Mouse (Mus musculus): ENCODE measurements around the gene Susd6. TPM values are rescaled to one million over a fixed set of nuclear protein-coding genes. Genes with fewer than 3 reads are reported as not detected.

Gene Susd6
- total RNA-seq, 4 experiments from 2014 or later: 34.7 to 38.2 (median 35.5) TPM

DNA sequence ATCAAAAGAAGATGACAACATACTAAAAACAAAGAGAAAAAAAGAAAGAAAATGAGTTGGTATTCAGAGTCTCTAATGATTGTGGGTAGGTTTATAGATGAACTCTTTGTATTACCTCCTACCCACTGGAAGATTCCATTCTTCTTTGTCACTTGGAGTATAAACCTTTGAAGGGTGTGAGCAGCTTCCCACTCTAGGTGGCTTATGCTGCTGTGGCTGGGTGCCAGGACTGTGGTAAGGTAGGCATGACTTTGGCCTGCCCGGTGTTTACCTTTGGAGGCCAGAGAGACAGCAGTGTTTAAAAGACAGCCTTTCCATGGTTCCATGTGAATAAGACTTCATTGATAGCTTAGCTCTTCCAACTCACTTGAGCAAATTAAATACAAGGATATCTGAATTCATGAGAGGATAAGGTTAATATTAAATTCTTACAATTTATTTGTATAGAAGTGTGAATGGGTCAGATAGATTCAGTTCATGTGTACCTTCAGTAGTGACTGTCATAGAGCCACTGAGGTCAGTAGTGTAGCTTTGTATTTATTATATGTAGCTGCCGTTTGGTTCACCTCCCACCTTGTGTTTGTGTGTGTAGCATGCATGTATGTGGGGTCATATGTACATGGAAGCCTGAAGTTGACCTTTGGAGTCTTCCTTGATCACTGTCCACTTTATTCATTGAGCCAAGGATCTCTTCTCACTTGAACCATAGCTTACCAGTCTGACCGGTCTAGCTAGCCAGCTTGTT is 44.0 kb downstream of the Susd6 start:
- no peak for DNase-seq (ENCODE audit: low spot score in 2 of 2)

DNA sequence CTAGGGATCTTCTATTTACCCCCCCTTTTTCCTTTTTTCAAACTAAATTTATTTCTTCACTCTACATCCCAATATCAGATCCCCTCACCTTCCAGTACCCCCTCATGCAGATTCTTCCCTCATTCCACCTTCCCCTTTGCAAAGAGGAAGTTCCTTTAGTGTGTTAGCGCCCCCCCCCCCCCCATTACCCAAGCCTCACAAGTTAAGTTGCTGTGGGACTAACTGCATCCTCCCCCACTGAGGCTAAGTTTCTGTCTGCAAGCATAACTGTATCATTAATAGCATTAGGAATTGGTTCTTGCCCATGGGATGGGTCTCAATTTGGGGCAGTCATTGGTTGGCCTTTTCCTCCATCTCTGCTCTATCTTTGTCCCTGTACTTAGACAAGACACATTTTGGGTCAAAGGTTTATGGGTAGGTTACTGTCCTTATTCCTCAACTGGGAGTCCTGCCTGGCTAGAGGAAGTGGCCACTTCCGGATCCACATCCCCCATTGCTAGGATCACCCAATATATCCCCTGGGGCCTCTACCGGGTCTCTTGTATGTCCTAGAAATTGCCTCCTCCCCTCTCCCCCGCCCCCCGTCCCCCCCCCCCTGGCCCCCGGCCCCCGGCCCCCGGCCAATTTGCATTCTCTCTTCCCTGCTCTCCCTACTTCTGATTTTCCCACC is 44.7 kb downstream of the Susd6 start:
- DNase-seq (ENCODE audit: low spot score in 2 of 2): no peak

DNA sequence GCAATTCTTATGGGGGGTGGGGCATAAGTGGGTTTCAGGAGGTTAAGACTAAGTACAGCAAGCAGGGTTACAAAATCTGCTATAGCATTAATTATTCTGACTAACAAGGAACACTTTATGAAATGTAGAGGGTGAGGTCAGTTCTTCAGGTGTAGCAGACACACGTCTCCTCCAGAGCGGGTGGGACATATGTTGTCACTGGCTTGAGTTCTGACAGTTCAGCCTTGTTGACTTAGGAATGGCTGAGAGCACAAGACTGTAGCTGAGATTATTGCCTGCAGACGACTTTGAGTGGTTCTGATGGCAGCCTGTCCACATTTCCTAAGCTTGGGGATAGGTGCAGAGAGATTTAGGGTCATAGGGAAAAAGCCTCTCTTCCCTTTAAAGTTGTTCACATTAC is 47.3 kb downstream of the Susd6 start:
- DNase-seq (ENCODE audit: low spot score in 2 of 2): no peak

DNA sequence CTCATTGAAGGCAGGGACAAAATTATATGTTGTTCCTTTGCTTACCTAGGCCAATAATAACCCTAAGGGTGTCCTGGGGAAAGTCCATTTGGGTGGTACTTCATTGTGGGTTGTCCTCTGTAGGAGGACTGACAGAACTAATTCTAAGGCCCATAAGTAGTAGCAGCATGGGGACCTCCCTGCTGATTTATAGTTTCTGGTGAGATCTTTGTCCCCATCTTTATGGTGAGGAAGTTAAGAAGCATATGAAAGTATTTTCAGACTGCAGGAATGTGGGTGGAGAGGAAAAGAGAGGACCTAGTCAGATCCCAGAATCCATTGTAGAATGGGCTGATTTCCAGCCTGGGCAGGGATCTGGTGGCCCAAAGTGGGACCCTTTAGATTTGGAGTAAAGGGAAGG is 48.0 kb downstream of the Susd6 start:
- no peak for DNase-seq (ENCODE audit: low spot score in 2 of 2)

DNA sequence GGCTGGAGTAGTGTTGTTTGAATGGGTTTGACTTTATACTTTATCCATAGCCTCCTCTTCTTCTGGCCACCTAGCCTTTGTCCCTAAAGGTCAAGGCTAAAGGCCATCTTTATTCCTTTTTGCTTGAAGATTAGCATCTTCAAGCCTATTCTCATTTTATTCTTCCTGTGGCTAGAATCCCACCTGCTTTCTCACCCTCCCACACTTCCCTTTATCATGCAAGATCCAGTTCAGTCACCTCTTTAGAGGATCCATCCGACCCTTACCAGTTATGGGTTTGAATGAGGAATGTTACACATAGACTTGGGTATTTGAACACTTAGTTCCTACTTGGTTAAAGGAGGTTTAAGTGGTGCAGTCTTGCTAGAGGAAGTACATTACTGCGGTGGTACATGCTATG is 48.5 kb downstream of the Susd6 start:
- DNase-seq (ENCODE audit: low spot score in 2 of 2): no peak

DNA sequence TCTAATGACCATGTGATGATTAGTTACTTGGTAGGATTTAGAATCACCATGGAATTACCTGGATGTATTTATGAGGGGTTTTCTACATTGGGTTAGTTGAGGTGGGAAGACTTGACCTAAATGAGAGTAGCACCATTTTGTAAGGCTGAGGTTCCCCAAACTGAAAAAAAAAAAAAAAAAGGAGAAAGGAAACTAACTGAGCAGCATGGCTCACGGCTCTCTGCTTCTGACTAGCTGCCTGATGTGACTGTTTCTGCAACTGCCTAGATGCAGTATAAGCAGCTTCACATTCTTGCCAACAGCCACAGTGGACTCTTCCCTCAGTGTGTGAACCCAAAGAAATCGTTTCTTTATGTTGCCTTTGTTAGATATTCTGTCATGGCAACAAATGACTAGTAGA is 49.3 kb downstream of the Susd6 start:
- DNase-seq (ENCODE audit: low spot score in 2 of 2): no peak

DNA sequence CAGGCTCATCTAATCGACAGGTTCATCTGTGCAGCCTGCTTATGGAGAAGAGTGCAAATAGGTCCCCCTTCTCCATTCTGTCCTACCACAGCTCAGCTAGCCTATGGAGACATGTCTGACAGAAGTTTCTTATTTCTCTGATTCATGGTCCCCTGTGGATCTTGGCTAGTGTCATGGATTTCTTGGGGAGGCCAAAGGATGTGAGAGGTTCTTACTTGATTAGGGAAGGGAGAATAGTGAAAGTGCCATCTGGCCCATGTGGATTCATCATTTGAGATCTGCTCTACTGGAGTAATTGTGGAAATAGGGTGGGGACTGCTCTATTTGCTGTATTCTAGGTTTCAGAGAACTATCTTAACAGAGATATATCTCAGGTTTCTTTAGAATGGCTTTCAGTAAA is 51.3 kb downstream of the Susd6 start:
- DNase-seq (ENCODE audit: low spot score in 2 of 2): no peak

DNA sequence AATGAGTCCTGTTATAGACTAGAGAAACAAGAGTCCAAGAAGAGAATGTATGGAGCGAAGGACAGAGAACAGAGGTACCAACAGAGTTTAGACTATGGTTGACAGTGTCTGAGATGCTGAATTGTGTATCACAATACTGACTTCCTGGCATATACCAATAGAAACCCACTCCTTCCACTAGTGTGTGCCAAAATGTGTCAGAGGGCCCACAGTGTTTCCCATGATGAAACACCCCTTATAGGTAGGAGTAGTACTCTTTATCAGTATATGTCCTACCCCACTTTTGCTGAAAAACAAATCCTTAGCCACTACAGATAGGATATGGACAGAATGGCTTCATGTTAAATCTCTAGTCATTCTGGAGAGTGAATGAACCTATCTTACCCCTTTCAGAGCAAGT is 52.3 kb downstream of the Susd6 start:
- DNase-seq (ENCODE audit: low spot score in 2 of 2): no peak

DNA sequence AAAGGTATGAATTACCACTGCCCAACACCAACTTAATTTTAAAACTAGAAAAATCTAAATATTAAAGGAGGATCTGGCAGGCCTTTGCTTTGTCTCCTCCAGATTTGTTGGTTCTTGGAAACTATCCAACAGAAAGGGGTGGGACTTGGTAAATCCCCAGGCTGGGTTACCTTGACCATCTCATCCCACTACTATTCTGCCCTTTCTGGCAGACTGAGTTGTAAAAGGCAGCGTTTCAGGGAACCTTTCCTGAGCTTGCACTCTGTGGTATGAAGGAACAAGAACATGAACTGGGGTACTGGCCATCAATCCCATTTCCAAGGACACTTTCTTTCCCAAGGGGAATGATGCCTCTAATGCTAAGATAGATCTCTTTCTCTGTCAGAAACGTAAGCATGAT is 52.9 kb downstream of the Susd6 start:
- DNase-seq (ENCODE audit: low spot score in 2 of 2): no peak

DNA sequence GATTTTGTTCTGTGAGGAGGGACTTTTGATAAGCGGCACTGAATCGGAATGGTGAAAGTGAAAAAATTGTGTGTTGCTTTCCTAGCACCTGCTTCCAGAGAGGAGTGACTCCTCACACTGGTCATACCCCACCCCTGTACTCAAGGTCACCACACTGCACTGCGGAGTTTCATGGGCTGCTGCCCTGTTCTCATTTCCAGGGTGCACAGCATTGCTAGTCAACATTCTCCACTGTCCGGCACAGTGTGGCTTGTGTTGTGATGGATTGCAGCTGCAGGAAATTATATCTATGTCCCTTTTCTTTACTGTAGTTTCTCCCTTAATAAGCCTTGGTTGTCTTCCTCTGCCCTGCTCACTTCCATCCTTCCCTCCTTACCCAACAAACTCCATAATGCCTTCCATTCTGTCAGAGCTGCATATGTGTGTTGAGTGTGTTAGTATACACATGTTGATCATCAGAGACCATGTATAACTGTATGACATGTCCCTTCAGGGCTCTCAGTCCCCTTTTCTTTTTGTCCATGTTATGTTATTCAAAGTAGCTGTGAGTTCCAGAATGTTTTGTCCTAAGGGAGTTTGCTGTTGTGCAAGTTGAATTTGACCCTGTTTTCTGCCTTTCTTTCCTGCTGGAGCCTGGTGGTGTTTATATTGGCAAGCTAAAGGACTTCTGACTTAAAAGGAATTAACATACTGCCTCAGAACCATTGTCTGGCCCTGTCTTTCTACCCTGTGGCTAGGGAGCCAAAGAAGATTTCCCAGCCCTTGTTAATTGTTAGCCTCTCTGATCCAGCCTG is 53.5 kb downstream of the Susd6 start:
- DNase-seq (ENCODE audit: low spot score in 2 of 2): no peak

DNA sequence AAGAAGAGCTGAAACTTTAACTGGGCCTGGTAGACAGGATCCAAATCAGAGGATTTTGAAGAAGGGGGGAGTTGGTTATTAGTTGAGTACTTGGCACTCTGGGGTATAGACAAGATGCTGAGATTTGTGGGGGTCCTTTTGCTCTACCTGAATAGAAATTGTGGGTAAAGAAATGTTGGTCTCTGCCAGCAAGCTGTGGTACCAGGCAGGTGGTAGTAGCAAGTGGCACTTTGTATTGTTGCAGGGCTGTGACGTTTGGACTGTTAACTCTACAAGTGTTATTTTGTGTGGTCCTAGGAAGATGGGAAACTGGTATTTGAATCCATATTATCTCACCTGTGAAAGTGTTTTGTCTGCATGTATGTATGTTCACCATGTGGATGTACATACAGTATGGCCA is 55.6 kb downstream of the Susd6 start:
- DNase-seq (ENCODE audit: low spot score in 2 of 2): no peak

DNA sequence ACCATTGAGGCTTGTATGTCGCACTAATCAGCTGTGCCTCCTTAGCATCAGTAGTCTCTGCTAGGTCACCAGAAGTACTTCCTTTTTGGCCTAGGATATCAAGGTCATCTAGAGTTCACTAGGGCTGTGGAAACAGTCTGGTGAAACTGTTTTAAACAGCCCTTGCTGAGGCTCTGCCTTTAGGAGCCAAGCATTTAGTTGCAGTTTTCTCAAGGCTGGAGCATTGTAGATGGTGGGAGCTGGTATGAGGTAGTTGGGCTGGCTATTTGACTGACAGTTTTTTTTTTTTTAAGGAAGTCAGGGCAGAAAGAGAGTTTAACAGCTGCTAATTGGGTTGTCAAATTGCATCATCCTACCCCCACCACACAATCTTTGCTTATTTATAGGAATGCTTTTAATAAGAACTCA is 56.6 kb downstream of the Susd6 start:
- no peak for DNase-seq (ENCODE audit: low spot score in 2 of 2)

DNA sequence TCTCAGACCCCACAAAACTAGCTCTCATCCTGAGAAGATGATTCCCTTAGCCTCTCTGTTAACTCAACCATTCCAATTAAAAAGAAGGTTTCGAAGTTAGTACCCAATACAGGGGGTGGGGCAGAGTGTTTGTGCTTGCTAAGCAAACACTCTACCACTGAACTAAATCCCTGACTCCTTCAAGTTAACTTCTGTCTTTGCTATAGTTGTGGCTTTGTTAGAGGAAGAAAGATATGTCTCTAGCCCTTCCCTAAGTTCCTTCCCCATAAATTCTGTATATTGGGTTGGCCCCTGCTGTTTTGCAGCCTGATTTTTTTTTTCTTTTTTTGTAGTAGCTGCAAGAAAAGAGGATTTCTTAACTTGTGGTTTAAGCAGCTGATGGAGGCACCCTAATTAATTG is 61.7 kb downstream of the Susd6 start:
- no peak for DNase-seq (ENCODE audit: low spot score in 2 of 2)

DNA sequence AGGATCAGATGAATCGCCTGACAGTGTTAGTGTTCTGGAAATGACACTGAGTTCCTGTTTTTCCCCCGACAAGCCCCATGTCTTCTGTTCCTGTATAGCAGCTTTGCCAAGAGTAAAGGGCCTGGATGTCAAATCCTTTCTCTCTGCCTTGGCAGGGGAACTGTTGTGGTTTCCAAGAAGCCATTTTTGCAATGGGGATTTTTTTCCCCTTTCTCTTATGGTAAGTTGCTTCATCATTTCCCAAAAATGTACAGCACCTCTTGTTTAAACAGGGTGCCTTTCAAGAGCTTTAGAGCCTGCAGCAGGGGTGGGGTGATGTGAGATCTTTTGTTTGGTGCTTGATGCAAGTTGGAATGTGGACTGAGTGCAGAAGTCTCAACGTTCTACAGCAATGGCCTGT is 63.4 kb downstream of the Susd6 start:
- DNase-seq (ENCODE audit: low spot score in 2 of 2): no peak

DNA sequence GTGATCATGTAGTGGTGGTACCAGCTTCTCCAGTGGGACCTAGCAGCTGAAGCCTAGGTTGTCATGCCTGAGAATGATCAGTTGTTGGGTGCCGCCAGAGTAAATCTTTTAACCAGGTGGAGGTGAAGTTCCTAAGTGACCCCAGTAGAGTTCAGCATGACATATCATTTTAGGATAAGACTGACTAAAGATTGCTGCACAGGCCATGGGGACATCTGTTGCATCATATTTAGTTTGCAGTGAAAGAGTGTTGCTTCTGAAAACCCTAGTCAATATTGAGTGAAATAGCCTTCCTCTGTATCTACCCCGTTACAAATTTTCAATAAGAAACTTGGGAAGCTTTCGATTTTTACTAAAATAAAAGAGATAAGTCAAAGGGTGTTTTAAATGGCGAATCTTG is 64.4 kb downstream of the Susd6 start:
- no peak for DNase-seq (ENCODE audit: low spot score in 2 of 2)

DNA sequence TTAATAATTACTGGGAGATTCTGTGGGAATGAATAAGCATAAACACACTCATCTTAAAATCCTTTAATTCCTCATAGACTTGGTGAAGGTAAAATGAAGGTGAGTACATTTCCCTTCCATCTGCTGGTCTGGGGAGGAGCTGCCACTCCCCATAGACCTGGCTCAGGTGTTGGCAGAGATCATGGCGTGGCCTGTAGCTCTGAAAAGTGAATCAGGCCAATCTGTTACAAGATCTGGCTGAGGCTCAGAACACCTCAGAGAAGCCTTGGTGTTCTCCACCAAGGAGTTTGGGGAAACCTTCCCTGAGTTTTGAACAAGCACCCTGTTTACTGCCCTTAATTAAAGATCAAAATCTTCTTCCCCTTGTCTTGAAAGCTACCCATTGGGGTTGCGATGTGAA is 64.8 kb downstream of the Susd6 start:
- DNase-seq (ENCODE audit: low spot score in 2 of 2): no peak

DNA sequence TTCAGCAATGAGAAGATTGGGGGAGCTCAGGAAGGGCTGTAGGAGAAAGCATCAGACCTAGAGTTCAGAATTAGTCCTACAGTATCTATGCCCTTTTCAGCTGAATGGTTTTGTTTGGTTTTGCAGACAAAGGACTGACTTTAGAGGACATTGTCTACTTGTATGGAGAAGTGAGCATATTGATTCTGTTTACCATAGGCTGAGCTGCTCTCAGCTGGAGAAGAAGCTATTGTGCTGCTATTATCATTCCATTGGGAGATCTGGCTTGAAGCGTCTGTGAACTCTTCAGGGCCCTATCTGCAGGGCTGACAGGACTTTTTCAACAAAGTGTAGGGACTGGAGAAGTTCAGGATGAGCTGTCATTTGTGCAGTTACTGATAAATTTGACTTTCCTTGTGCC is 65.3 kb downstream of the Susd6 start:
- no peak for DNase-seq (ENCODE audit: low spot score in 2 of 2)

DNA sequence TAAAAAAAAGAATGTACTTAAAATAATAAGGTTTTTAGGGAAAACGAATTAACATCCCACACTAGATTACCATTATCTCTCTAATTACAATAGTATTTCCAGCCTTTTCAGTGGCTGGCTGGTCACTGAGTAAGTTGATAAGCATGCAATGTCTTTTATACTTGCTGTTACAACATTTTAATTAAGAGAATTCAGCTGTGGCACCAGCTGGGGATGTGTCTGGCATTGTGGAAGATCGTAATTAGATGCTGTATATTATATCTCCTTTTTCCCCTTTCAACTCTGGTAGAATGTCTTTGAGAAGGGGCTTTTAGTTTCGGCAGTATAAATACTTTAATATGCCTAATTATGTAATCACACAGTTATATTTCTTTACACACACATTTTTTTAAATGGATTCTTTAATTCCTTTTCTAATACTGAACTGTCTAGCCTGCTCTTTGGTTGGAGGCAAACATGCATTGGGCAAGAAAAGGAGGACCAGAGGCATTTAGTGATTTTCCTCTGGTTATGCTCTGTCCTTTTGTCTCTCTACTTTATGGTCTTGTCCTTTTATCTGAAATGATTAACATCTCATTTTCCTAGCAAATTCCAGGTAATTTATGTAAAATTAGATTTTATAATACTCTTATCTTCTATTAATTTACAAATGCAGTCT is 67.5 kb downstream of the Susd6 start:
- no peak for DNase-seq (ENCODE audit: low spot score in 2 of 2)

DNA sequence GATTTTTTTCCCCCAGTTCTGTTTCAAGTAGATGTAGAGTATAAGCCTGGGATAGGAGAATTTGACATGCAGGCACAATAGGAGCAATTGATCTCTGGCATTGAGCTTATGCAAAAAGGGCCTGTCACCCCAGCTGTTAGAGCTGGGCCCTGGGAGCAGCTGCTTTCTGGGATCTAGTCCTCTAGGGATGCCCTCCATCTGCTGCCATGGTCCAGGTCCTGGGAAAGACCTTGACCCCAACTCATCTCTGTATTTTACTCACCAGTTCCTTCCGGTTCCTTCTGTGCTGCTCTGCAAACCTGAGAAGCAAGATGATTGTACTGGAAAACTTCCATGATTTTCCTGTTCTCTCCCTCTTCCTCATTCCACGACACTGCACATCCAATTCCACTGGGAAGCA is 68.0 kb downstream of the Susd6 start:
- no peak for DNase-seq (ENCODE audit: low spot score in 2 of 2)

DNA sequence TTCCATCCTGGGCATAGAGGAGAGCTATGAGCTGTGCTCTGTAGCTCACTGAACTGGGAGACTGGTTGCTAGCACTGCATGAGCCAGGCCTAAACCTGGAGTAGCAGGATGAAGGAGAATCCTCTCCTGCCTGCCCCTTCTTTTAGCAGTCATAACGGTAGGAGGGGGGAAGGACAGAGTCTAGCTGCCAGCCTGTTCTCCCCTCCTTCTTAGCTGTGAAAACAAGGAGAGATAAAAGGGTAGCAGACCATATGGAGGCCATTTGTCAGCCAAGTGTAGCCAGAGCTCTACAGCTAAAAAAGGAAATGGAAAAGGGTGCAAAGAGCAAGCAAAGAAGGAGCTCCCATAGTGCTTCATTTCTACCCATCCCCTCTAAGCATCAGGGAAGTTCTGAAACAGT is 71.6 kb downstream of the Susd6 start:
- peak in 1 of 2 experiments; percentile 25 for DNase-seq (ENCODE audit: low spot score in 2 of 2)

DNA sequence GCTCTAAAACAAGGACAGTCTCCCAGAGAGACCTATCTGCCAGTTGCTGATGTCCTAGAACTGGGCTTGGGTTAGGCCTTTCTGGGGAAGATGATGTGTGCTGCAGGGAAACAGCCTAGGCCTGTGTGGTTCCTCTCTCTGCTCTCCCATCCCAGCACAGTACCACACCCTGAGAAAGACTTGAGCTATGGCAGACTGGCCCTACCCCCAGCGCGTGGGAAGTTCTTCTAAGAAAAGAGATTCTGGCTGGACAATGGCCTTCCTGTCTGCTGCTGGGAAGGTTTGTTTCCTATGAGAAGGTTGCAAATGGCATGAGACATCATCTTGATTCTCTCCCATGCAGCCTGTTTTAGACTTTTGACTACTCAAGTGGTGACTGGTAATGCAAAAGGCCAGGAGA is 73.1 kb downstream of the Susd6 start:
- no peak for DNase-seq (ENCODE audit: low spot score in 2 of 2)

DNA sequence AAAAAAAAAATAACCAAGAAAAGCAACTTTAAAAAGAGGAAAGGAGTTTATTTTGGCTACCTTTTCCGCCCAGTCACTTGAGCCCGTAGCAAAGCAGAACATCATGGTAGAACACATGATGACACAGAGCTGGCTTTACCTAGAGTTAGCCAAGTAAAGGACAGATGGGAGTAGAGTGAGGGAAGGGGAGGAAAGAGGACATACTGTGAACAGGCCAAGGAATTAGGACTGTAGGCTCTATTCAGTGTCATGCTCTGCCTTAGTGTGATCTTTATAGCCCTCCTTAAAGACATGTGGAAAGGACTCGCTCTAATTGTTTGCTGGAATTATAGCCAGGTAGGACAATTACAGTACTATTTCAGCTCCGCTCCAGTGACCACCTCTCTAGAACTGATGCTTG is 74.9 kb downstream of the Susd6 start:
- DNase-seq (ENCODE audit: low spot score in 2 of 2): no peak

All from left cerebral cortex, adult 8-10 months (tissue).